Comparison of ENCODE assay signal across 16 mouse cellular contexts in the genomic region with DNA sequence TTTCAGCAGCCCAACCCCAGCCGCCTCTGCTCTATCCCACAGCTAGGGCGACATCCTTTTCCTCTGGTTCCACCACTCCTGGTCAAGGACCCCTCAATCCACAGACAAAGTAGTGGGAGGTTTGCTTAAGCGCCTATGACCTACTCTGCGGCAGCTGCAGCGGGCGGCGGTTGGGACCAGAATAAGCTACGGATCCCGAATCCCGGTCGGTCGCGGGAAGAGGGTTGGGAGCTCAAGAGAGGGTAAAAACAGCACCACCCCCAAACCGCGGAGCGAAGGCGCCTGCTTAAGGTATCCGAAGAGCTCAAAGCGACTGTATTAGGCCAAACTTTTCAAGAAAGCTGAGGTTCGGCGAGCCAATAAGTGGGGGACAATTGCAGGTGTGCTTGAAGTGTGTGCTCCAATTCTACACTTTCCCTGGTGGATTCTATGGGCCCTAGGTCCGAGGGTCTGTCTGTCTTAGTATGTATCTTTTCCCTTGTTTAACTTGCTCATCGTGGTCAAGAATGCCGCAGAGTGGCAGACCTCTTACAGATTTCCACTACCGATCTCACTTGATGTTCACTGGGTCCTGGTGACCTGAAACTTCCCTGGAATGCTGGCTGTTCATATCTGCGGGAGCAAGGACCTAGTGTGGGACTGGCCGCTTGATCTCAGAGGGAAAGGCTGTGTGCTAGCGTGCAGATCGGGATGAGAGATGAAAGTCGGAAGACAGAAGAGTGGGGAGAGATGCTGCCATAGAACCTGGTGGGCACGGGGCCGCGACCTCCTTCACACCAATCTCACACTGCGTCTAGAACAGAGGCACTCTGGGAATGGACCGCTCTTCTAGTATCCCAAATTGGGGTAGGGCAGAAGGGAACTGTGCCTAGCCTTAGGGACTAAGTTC. TPM values are rescaled to one million over a fixed set of nuclear protein-coding genes. Genes with fewer than 3 reads are reported as not detected.
DNase-seq lines count a peak whose midpoint lies in the region; ATAC-seq and TF ChIP-seq lines count a peak whose summit lies in the region.
"Had no signal": no experiment of that assay in that cellular context is flagged by ENCODE, and none has a peak within 500 bp of the region (broad histone marks: within the 10 kb centered on the region; RNA-seq: fewer than 3 reads in every experiment).

No protein-coding gene starts in this region.

- ATAC-seq in hindbrain, embryonic 12.5 days (ENCODE audit: low FRiP score), result no peak
- 0 out of 2 replicates have a peak, but pooled peaks have one; percentile 22 for ATAC-seq in midbrain, embryonic 15.5 days (replicated peaks)
- ATAC-seq in midbrain, postnatal 0 days (ENCODE audit: low FRiP score), result no peak
- ATAC-seq in embryonic facial prominence, embryonic 13.5 days (ENCODE audit: insufficient number of reproducible peaks, insufficient read depth, low FRiP score, low TSS enrichment, low read depth), result no peak

- H3K27ac ChIP-seq in hindbrain, embryonic 10.5 days, result no peak overlapping the region
- no peak overlapping the region for H3K27ac ChIP-seq in hindbrain, embryonic 12.5 days
- H3K27ac ChIP-seq in midbrain, embryonic 15.5 days, result no peak overlapping the region
- no peak overlapping the region for H3K27ac ChIP-seq in midbrain, postnatal 0 days (ENCODE audit: low read depth, low read length)
- no peak overlapping the region for H3K27ac ChIP-seq in embryonic facial prominence, embryonic 13.5 days
- H3K27ac ChIP-seq: hindbrain, embryonic 13.5 days had no signal

- H3K27me3 ChIP-seq in hindbrain, embryonic 10.5 days (ENCODE audit: insufficient read depth, poor library complexity, severe bottlenecking), result peaks cover 99% of the 10 kb centered on the region
- peaks cover 97% of the 10 kb centered on the region for H3K27me3 ChIP-seq in hindbrain, embryonic 12.5 days
- H3K27me3 ChIP-seq in midbrain, embryonic 15.5 days (replicated peaks), result peaks cover 91% of the 10 kb centered on the region
- peaks cover 84% of the 10 kb centered on the region for H3K27me3 ChIP-seq in midbrain, postnatal 0 days (ENCODE audit: insufficient read depth, low read length)
- peaks cover 94% of the 10 kb centered on the region for H3K27me3 ChIP-seq in embryonic facial prominence, embryonic 13.5 days

- peak overlapping the region; percentile 4; the same call in 1 of the 2 replicates for H3K4me3 ChIP-seq in hindbrain, embryonic 10.5 days
- no peak overlapping the region for H3K4me3 ChIP-seq in hindbrain, embryonic 12.5 days
- H3K4me3 ChIP-seq in midbrain, embryonic 15.5 days, result no peak overlapping the region
- no peak overlapping the region for H3K4me3 ChIP-seq in midbrain, postnatal 0 days (ENCODE audit: low read depth, low read length)
- H3K4me3 ChIP-seq in embryonic facial prominence, embryonic 13.5 days, result peak overlapping the region; percentile 20
- H3K4me3 ChIP-seq: hindbrain, embryonic 13.5 days had no signal

- H3K4me2 ChIP-seq in hindbrain, embryonic 12.5 days (replicated peaks), result no peak overlapping the region
- H3K4me2 ChIP-seq in midbrain, embryonic 15.5 days, result no peak overlapping the region
- no peak overlapping the region for H3K4me2 ChIP-seq in midbrain, postnatal 0 days (ENCODE audit: low read depth, low read length, poor library complexity, severe bottlenecking)
- H3K4me2 ChIP-seq in embryonic facial prominence, embryonic 13.5 days, result peak overlapping the region; percentile 38
- H3K4me2 ChIP-seq: hindbrain, embryonic 13.5 days had no signal

- H3K9me3 ChIP-seq in hindbrain, embryonic 10.5 days, result no peaks in the 10 kb centered on the region
- H3K9me3 ChIP-seq in hindbrain, embryonic 12.5 days (replicated peaks), result no peaks in the 10 kb centered on the region
- H3K9me3 ChIP-seq in midbrain, embryonic 15.5 days, result no peaks in the 10 kb centered on the region
- no peaks in the 10 kb centered on the region for H3K9me3 ChIP-seq in midbrain, postnatal 0 days (ENCODE audit: low read length)
- no peaks in the 10 kb centered on the region for H3K9me3 ChIP-seq in embryonic facial prominence, embryonic 13.5 days
- H3K9me3 ChIP-seq: hindbrain, embryonic 13.5 days had no signal

- H3K4me1 ChIP-seq in hindbrain, embryonic 10.5 days (replicated peaks), result peaks cover 18% of the 10 kb centered on the region
- peaks cover 20% of the 10 kb centered on the region for H3K4me1 ChIP-seq in hindbrain, embryonic 12.5 days
- H3K4me1 ChIP-seq in midbrain, embryonic 15.5 days, result peaks cover 15% of the 10 kb centered on the region
- no peaks in the 10 kb centered on the region for H3K4me1 ChIP-seq in midbrain, postnatal 0 days (ENCODE audit: insufficient read depth, low read length)
- peaks cover 24% of the 10 kb centered on the region for H3K4me1 ChIP-seq in embryonic facial prominence, embryonic 13.5 days

- 3% methylated on average over 35 of the region's 35 CpGs for WGBS in hindbrain, embryonic 10.5 days
- 4% methylated on average over 35 of the region's 35 CpGs for WGBS in hindbrain, embryonic 12.5 days
- 2% methylated on average over 35 of the region's 35 CpGs for WGBS in midbrain, embryonic 15.5 days
- WGBS in midbrain, postnatal 0 days, result 6% methylated on average over 35 of the region's 35 CpGs
- 7% methylated on average over 35 of the region's 35 CpGs for WGBS in embryonic facial prominence, embryonic 13.5 days

- H3K36me3 ChIP-seq in hindbrain, embryonic 10.5 days, result no peaks in the 10 kb centered on the region
- H3K36me3 ChIP-seq in hindbrain, embryonic 12.5 days, result no peaks in the 10 kb centered on the region
- H3K36me3 ChIP-seq in midbrain, embryonic 15.5 days (replicated peaks), result no peaks in the 10 kb centered on the region
- H3K36me3 ChIP-seq in midbrain, postnatal 0 days (ENCODE audit: insufficient read depth, low read length), result no peaks in the 10 kb centered on the region
- no peaks in the 10 kb centered on the region for H3K36me3 ChIP-seq in embryonic facial prominence, embryonic 13.5 days
- H3K36me3 ChIP-seq: hindbrain, embryonic 13.5 days had no signal

- no peak for TF ChIP-seq CTCF in midbrain, postnatal 0 days (IDR thresholded peaks at IDR 0.05)

- no peak overlapping the region for H3K9ac ChIP-seq in hindbrain, embryonic 12.5 days
- no peak overlapping the region for H3K9ac ChIP-seq in midbrain, embryonic 15.5 days
- no peak overlapping the region for H3K9ac ChIP-seq in midbrain, postnatal 0 days (replicated peaks; ENCODE audit: low read length, poor library complexity, severe bottlenecking)
- H3K9ac ChIP-seq in embryonic facial prominence, embryonic 13.5 days, result peak overlapping the region; percentile 49; the same call in 1 of the 2 replicates
- H3K9ac ChIP-seq: hindbrain, embryonic 13.5 days had no signal

- DNase-seq in hindbrain, embryonic 10.5 days (ENCODE audit: low spot score), result peak; percentile 46
- no peak for DNase-seq in midbrain, postnatal 0 days (ENCODE audit: low spot score)
- no peak for DNase-seq in natural killer cell, adult 2 months (ENCODE audit: low spot score in 2 of 2)
- DNase-seq in spleen, postnatal 36 days (ENCODE audit: low spot score in 2 of 2), result no peak
- no peak for DNase-seq in c-Kit-positive CD71-positive TER-119-positive erythroid progenitor cells, embryonic 14.5 days (ENCODE audit: low spot score)

RNA-seq across cellular contexts. Expression of a gene that starts 4.3 kb away (rescaled TPM):
- polyA plus RNA-seq in hindbrain, embryonic 10.5 days (2016; fragmentation: Nextera tagmentation; extraction: Ambion mirVana), result 2.2 and 3.1 TPM in 2 replicates
- polyA plus RNA-seq in hindbrain, embryonic 12.5 days (2016; fragmentation: Nextera tagmentation; extraction: Ambion mirVana), result 2.2 and 2.8 TPM in 2 replicates
- polyA plus RNA-seq in midbrain, embryonic 15.5 days (2015; fragmentation: Nextera tagmentation; extraction: Ambion mirVana), result 0.46 and 0.88 TPM in 2 replicates
- 1.0 and 2.5 TPM in 2 replicates for total RNA-seq in midbrain, postnatal 0 days (2014; rRNA removed)
- 0.44 and 0.58 TPM in 2 replicates for polyA plus RNA-seq in midbrain, postnatal 0 days (2015; fragmentation: Nextera tagmentation; extraction: Ambion mirVana)
- 1.8 and 2.0 TPM in 2 replicates for polyA plus RNA-seq in embryonic facial prominence, embryonic 13.5 days (2015; fragmentation: Nextera tagmentation; extraction: Ambion mirVana)
- polyA plus RNA-seq: heart, embryonic 14.5 days; stomach, embryonic 16.5 days had no signal

RNA-seq across cellular contexts. Expression of a gene that starts 12.9 kb away (rescaled TPM):
- 0.18 and 0.51 TPM in 2 replicates for polyA plus RNA-seq in hindbrain, embryonic 10.5 days (2016; fragmentation: Nextera tagmentation; extraction: Ambion mirVana)
- not detected in 2 replicates for polyA plus RNA-seq in hindbrain, embryonic 12.5 days (2016; fragmentation: Nextera tagmentation; extraction: Ambion mirVana)
- 0.27 and 0.34 TPM in 2 replicates for polyA plus RNA-seq in midbrain, embryonic 15.5 days (2015; fragmentation: Nextera tagmentation; extraction: Ambion mirVana)
- total RNA-seq in midbrain, postnatal 0 days (2014; rRNA removed), result 0.27 TPM in 1 of 2 replicates, not detected in the other
- polyA plus RNA-seq in midbrain, postnatal 0 days (2015; fragmentation: Nextera tagmentation; extraction: Ambion mirVana), result 0.31 and 0.39 TPM in 2 replicates
- not detected in 2 replicates for polyA plus RNA-seq in embryonic facial prominence, embryonic 13.5 days (2015; fragmentation: Nextera tagmentation; extraction: Ambion mirVana)
- total RNA-seq: adrenal gland, postnatal 10 days; ES-E14; gastrocnemius, postnatal 36 days; left cerebral cortex, postnatal 4 days had no signal
- polyA plus RNA-seq: heart, embryonic 14.5 days; hindbrain, embryonic 13.5 days; lung, adult 2 months; stomach, embryonic 16.5 days had no signal

Comparison
In these comparisons a context has a peak if more than half of its experiments do, and no peak if none do; other contexts are left out.
1. H3K4me3 ChIP-seq: peak in hindbrain, embryonic 10.5 days (single experiment) and embryonic facial prominence, embryonic 13.5 days (single experiment); none in hindbrain, embryonic 12.5 days (single experiment), midbrain, embryonic 15.5 days (single experiment) and midbrain, postnatal 0 days (single experiment).